Mouse (Mus musculus) brain, adult 2 months (tissue): ENCODE data around the gene Klk12.
A peak's percentile ranks its signal among the peaks of the same experiment; 100 is the strongest.

Experiments used
- DNase-seq: peaks from one replicate; pipeline ENCODE4 v3.0.0; 2011; ENCODE audit warnings: low read depth, low spot score

Gene Klk12

GRCm38 (mm10) chr7:43768597-43768996 lies at the start of gene Klk12:
Gene Klk12, plus strand, starts transcription at chr7:43768897.
- no peak for DNase-seq

GRCm38 (mm10) chr7:43747788-43748187 lies 20.9 kb upstream of the Klk12 start:
- peak; percentile 63 for DNase-seq

GRCm38 (mm10) chr7:43752806-43753205 lies 15.9 kb upstream of the Klk12 start:
- no peak for DNase-seq

GRCm38 (mm10) chr7:43766484-43766883 lies 2.2 kb upstream of the Klk12 start:
- DNase-seq, result no peak

- no peak for DNase-seq
These were observed 939 bp downstream of the Klk12 start for GRCm38 (mm10) chr7:43769636-43770035.

- DNase-seq, result no peak
These were observed 2.0 kb downstream of the Klk12 start for GRCm38 (mm10) chr7:43770701-43771100.

GRCm38 (mm10) chr7:43771916-43772315 lies 3.2 kb downstream of the Klk12 start:
- DNase-seq, result no peak

GRCm38 (mm10) chr7:43772901-43773300 lies 4.2 kb downstream of the Klk12 start:
- DNase-seq, result no peak

- no peak for DNase-seq
These were observed 5.7 kb downstream of the Klk12 start, which contains the start of gene Klk11 for GRCm38 (mm10) chr7:43774364-43774763. Gene Klk11, plus strand, starts transcription at chr7:43774604.

- DNase-seq, result no peak
These were observed 6.1 kb downstream of the Klk12 start for GRCm38 (mm10) chr7:43774802-43775201.

GRCm38 (mm10) chr7:43775311-43776057 lies 6.8 kb downstream of the Klk12 start:
- no peak for DNase-seq

GRCm38 (mm10) chr7:43776506-43776905 lies 7.8 kb downstream of the Klk12 start:
- DNase-seq, result no peak

GRCm38 (mm10) chr7:43777423-43777822 lies 8.7 kb downstream of the Klk12 start:
- no peak for DNase-seq

GRCm38 (mm10) chr7:43778176-43778970 lies 9.7 kb downstream of the Klk12 start:
- no peak for DNase-seq

GRCm38 (mm10) chr7:43780241-43780640 lies 11.5 kb downstream of the Klk12 start:
- peak; percentile 41 for DNase-seq

GRCm38 (mm10) chr7:43780746-43781145 lies 12.0 kb downstream of the Klk12 start, which contains the start of gene Klk10:
Gene Klk10, plus strand, starts transcription at chr7:43781035.
- DNase-seq, result no peak

- DNase-seq, result no peak
These were observed 12.8 kb downstream of the Klk12 start for GRCm38 (mm10) chr7:43781541-43781940.

GRCm38 (mm10) chr7:43782275-43783265 lies 13.9 kb downstream of the Klk12 start:
- DNase-seq, result peak; percentile 52

- DNase-seq, result peak; percentile 58
These were observed 16.6 kb downstream of the Klk12 start for GRCm38 (mm10) chr7:43785286-43785685.

- peak; percentile 78 for DNase-seq
These were observed 19.4 kb downstream of the Klk12 start for GRCm38 (mm10) chr7:43788096-43788495.

GRCm38 (mm10) chr7:43789295-43789694 lies 20.6 kb downstream of the Klk12 start:
- peak; percentile 39 for DNase-seq
